In the genomic region with DNA sequence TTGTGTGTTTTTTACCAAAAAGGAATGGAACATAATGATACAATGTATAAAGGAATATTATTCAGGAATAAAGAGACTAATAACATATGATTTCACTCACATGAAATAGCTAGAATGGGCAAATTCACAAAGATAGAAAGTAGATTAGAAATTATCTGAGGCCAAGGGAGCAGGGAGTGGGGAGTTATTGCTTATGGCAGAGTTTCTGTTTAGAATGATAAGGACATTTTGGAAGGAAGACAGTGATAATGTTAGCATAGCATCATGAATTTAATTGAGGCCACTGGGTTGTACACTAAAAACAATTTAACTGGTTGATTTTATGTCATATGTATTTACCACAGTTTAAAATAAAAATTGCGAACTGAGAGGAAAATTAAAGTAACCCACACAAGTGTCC, we compare ENCODE assay signal across 24 mouse cellular contexts.
"Had no signal": no experiment of that assay in that cellular context is flagged by ENCODE, and none has a peak within 500 bp of the region (broad histone marks: within the 10 kb centered on the region; RNA-seq: fewer than 3 reads in every experiment).

No protein-coding gene starts in this region.

- H3K4me3 ChIP-seq: intestine, embryonic 15.5 days; kidney, embryonic 15.5 days; left cerebral cortex, adult 2 months; limb, embryonic 12.5 days; limb, embryonic 15.5 days; neural tube, embryonic 12.5 days; neural tube, embryonic 15.5 days had no signal

- H3K4me2 ChIP-seq: intestine, embryonic 15.5 days; kidney, embryonic 15.5 days; limb, embryonic 12.5 days; limb, embryonic 15.5 days; midbrain, embryonic 11.5 days; neural tube, embryonic 12.5 days; neural tube, embryonic 15.5 days had no signal

- H3K9me3 ChIP-seq: intestine, embryonic 15.5 days; kidney, embryonic 15.5 days; limb, embryonic 12.5 days; limb, embryonic 15.5 days; neural tube, embryonic 12.5 days; neural tube, embryonic 15.5 days had no signal

- H3K27ac ChIP-seq: intestine, embryonic 15.5 days; kidney, embryonic 15.5 days; left cerebral cortex, adult 2 months; limb, embryonic 12.5 days; limb, embryonic 15.5 days; neural tube, embryonic 12.5 days; neural tube, embryonic 15.5 days; stomach, postnatal 0 days had no signal

- DNase-seq: kidney, adult 11 months; kidney, adult 8-10 months; kidney, postnatal 10 days; kidney, postnatal 36 days; layer of hippocampus, postnatal 36 days; left cerebral cortex, postnatal 4 days; lung, adult 2 months; lung, postnatal 14 days; lung, postnatal 4 days; midbrain, embryonic 14.5 days; right cerebral cortex, adult 18-20 months; right cerebral cortex, postnatal 14 days; right cerebral cortex, postnatal 4 days; thymus, adult 2 months; thymus, postnatal 14 days had no signal

- H3K27me3 ChIP-seq: intestine, embryonic 15.5 days; kidney, embryonic 15.5 days; limb, embryonic 12.5 days; limb, embryonic 15.5 days; neural tube, embryonic 12.5 days; neural tube, embryonic 15.5 days had no signal

- H3K9ac ChIP-seq: intestine, embryonic 15.5 days; kidney, embryonic 15.5 days; limb, embryonic 12.5 days; limb, embryonic 15.5 days; neural tube, embryonic 12.5 days; neural tube, embryonic 15.5 days had no signal

- H3K4me1 ChIP-seq: intestine, embryonic 15.5 days; kidney, embryonic 15.5 days; limb, embryonic 12.5 days; limb, embryonic 15.5 days; neural tube, embryonic 12.5 days; neural tube, embryonic 15.5 days had no signal

- H3K36me3 ChIP-seq: intestine, embryonic 15.5 days; kidney, embryonic 15.5 days; limb, embryonic 12.5 days; limb, embryonic 15.5 days; neural tube, embryonic 12.5 days; neural tube, embryonic 15.5 days had no signal

- ATAC-seq: intestine, embryonic 15.5 days had no signal
